Mouse (Mus musculus) spleen, postnatal 14 days (tissue): ENCODE measurements around the gene Gm4491.

Experiments used
- DNase-seq, 2 experiments: peaks; one replicate each; pipeline ENCODE4 v3.0.0; 2021 to 2022; ENCODE audit warnings: low spot score in 2 of 2

Gene Gm4491

GRCm38 (mm10) chr14:57084180-57084668 lies 31.5 kb downstream of the Gm4491 start:
- no peak for DNase-seq

GRCm38 (mm10) chr14:57082863-57083262 lies 32.8 kb downstream of the Gm4491 start:
- no peak for DNase-seq

GRCm38 (mm10) chr14:57075537-57075936 lies 40.1 kb downstream of the Gm4491 start:
- no peak for DNase-seq

GRCm38 (mm10) chr14:57069906-57070305 lies 45.8 kb downstream of the Gm4491 start:
- DNase-seq, result peak in 1 of 2 experiments; percentile 32

GRCm38 (mm10) chr14:57066053-57066452 lies 49.6 kb downstream of the Gm4491 start:
- no peak for DNase-seq
